Mouse (Mus musculus): ENCODE measurements around the gene Zbtb12. TPM values are rescaled to one million over a fixed set of nuclear protein-coding genes. Genes with fewer than 3 reads are reported as not detected.

Gene Zbtb12
- polyA plus RNA-seq, 1 experiment = 4.6 TPM

GRCm38 (mm10) chr17:34862416-34863081 lies 16.7 kb upstream of the Zbtb12 start, which contains the start of gene Cfb:
Cfb (minus strand) TSS chr17:34862518.
- Histone ChIP-seq H3K4me3 (ENCODE audit: insufficient read depth, low read length) (no peak within 1 kb of the TSS), H3K27ac (ENCODE audit: insufficient read depth, low read depth, low read length) (no peak within 1 kb of the TSS), H3K4me1 (ENCODE audit: control insufficient read depth, insufficient read depth, low read length) (peaks cover 21% of the 10 kb centered on the region)
- TF ChIP-seq POLR2A (IDR thresholded peaks at IDR 0.05; ENCODE audit: borderline replicate concordance, low read depth, low read length) = no peak
- no peak for TF ChIP-seq CTCF (IDR thresholded peaks at IDR 0.05; ENCODE audit: low read depth, low read length)

DNA sequence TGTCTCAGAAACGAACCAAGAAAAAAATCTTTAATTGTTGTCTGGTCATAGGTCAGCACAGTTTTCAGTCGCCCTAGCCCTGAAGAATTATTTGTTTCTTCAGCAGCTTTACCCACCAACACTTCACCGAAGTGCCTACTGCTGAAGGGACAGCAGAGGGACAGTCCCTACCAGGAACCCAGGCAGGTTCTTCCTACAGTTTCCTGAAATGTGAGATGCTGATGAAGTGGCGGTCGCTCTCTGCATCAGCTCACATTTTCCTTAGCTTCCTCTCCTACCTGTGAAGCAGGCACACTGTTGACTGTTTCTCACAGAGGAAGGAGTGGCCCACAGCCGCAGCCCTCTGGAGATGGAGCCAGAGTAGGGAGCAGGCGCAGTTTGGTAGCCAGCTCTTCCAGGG lies 13.3 kb upstream of the Zbtb12 start:
- Histone ChIP-seq H3K4me3 (ENCODE audit: insufficient read depth, low read length) (no peak overlapping the region), H3K27ac (ENCODE audit: insufficient read depth, low read depth, low read length) (no peak overlapping the region), H3K4me1 (ENCODE audit: control insufficient read depth, insufficient read depth, low read length) (peaks cover 10% of the 10 kb centered on the region; the same call in 1 of the 2 replicates)
- TF ChIP-seq CTCF (IDR thresholded peaks at IDR 0.05; ENCODE audit: low read depth, low read length) (no peak), POLR2A (IDR thresholded peaks at IDR 0.05; ENCODE audit: borderline replicate concordance, low read depth, low read length) (no peak)

GRCm38 (mm10) chr17:34874321-34874720 lies 5.0 kb upstream of the Zbtb12 start:
- Histone ChIP-seq H3K4me3 (ENCODE audit: insufficient read depth, low read length) (no peak overlapping the region), H3K27ac (ENCODE audit: insufficient read depth, low read depth, low read length) (no peak overlapping the region)
- TF ChIP-seq CTCF (IDR thresholded peaks at IDR 0.05; ENCODE audit: low read depth, low read length) (no peak), POLR2A (IDR thresholded peaks at IDR 0.05; ENCODE audit: borderline replicate concordance, low read depth, low read length) (no peak)

GRCm38 (mm10) chr17:34881166-34881565 lies 1.9 kb downstream of the Zbtb12 start:
- H3K27ac ChIP-seq (ENCODE audit: insufficient read depth, low read depth, low read length) = no peak overlapping the region
- H3K4me1 ChIP-seq (ENCODE audit: control insufficient read depth, insufficient read depth, low read length) = peaks cover 21% of the 10 kb centered on the region
- TF ChIP-seq POLR2A (IDR thresholded peaks at IDR 0.05; ENCODE audit: borderline replicate concordance, low read depth, low read length) (no peak), CTCF (IDR thresholded peaks at IDR 0.05; ENCODE audit: low read depth, low read length) (no peak)
- H3K4me3 ChIP-seq (ENCODE audit: insufficient read depth, low read length) = no peak overlapping the region

More at GRCm38 (mm10) chr17:34874321-34874720, 5.0 kb upstream of the Zbtb12 start:
- peaks cover 2% of the 10 kb centered on the region; the same call in 1 of the 2 replicates for H3K4me1 ChIP-seq (ENCODE audit: control insufficient read depth, insufficient read depth, low read length)

DNA sequence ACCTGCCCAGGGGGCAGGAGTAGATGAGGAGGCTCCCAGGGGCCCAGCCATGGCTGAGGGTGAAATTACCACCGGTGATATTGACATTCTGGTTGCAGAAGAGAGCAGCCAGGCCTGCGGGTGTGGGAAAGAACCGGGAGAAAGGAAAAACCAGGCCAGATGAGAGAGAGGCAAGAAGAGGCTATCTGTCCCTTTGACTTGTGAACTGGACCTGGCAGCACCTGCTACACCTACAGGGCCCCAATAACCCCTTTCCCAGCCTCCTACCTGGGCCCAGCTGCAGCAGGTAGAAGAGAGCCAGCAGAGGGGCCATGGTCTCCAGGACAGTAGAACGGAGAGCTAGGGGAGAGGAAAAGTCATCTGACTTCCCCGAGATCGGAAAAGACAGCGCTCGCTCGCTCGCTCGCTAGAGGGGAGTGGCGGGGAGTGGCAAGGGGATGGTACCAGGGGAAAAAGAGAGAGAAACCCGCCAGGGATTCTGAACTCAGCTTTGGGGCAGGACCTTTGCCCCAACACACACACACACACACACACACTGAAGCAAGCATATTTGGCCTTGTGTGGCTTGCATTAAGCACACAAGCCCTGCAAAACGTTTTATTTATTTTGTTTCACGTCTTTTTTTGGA lies 2.5 kb downstream of the Zbtb12 start, which contains the start of gene Gm20547:
Gm20547 (minus strand) TSS at position 360 of the 628 bp plus-strand sequence.
- H3K27ac ChIP-seq (ENCODE audit: insufficient read depth, low read depth, low read length) = peak within 1 kb of the TSS; percentile 22
- TF ChIP-seq CTCF (IDR thresholded peaks at IDR 0.05; ENCODE audit: low read depth, low read length) (no peak), POLR2A (IDR thresholded peaks at IDR 0.05; ENCODE audit: borderline replicate concordance, low read depth, low read length) (no peak)
- H3K4me3 ChIP-seq (ENCODE audit: insufficient read depth, low read length) = no peak within 1 kb of the TSS
- H3K4me1 ChIP-seq (ENCODE audit: control insufficient read depth, insufficient read depth, low read length) = peaks cover 21% of the 10 kb centered on the region

DNA sequence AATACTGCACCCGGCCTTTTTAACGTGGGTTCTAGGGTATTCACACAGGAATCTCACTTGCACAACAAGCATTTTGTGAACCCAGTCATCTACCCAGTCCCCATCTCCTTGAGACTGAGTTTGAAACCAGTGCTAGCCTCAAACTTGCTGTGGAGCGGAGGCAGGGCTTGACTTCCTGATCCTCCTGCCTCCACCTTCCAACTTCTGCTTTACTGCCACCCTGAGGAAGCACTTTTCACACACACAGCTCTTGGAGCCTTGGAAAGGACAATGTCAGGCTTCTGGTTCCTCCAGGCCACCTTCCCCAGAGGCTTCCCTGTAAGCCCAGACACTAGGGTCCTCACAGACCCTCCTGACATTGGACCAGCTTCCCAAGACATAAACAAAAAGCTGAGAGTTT lies 4.0 kb downstream of the Zbtb12 start:
- H3K4me1 ChIP-seq (ENCODE audit: control insufficient read depth, insufficient read depth, low read length) = peaks cover 28% of the 10 kb centered on the region
- TF ChIP-seq CTCF (IDR thresholded peaks at IDR 0.05; ENCODE audit: low read depth, low read length) = no peak
- no peak for TF ChIP-seq POLR2A (IDR thresholded peaks at IDR 0.05; ENCODE audit: borderline replicate concordance, low read depth, low read length)
- peak overlapping the region; percentile 26; the same call in 1 of the 2 replicates for H3K27ac ChIP-seq (ENCODE audit: insufficient read depth, low read depth, low read length)
- H3K4me3 ChIP-seq (ENCODE audit: insufficient read depth, low read length) = no peak overlapping the region

DNA sequence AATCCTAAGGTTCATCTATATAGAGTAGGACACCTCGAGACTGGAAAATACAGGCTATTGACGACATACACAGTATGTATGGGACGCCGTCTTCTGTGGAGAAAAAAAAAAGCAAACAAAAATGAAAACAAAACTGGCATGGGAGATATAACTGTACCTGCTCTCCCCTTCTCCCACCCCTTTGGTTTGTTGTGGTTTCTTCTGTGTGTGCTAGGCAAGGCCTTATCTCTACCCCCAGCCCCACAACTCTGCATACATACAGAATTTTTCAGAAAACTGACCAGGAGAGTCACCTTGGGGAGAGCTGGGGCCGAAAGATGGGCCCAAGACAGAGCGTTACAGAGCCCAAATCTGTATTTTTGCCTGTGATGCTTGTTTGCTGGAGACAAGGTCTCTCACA lies 5.4 kb downstream of the Zbtb12 start:
- Histone ChIP-seq H3K4me1 (ENCODE audit: control insufficient read depth, insufficient read depth, low read length) (peaks cover 22% of the 10 kb centered on the region), H3K27ac (ENCODE audit: insufficient read depth, low read depth, low read length) (no peak overlapping the region), H3K4me3 (ENCODE audit: insufficient read depth, low read length) (no peak overlapping the region)
- TF ChIP-seq CTCF (IDR thresholded peaks at IDR 0.05; ENCODE audit: low read depth, low read length) = no peak
- TF ChIP-seq POLR2A (IDR thresholded peaks at IDR 0.05; ENCODE audit: borderline replicate concordance, low read depth, low read length) = no peak

DNA sequence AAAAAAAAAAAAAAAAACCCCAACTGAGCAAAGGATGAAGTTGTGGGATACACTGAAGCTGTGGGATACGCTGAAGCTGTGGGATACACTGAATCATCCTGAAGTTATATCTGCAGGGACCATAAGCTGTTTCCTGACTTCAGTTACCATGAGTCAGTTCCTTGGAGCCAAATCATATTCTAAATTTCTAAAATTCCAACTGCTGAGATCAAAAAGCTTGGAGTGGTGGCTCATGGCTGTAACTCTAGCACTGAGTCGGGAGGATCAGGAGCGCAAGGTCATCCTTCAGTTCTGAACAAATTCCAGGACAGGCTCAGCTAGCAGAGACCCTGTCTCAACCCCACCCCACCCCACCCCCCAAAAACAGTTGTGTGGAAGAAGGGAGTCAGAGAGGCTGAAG lies 6.3 kb downstream of the Zbtb12 start:
- peaks cover 19% of the 10 kb centered on the region for H3K4me1 ChIP-seq (ENCODE audit: control insufficient read depth, insufficient read depth, low read length)
- no peak overlapping the region for H3K4me3 ChIP-seq (ENCODE audit: insufficient read depth, low read length)
- H3K27ac ChIP-seq (ENCODE audit: insufficient read depth, low read depth, low read length) = no peak overlapping the region
- TF ChIP-seq POLR2A (IDR thresholded peaks at IDR 0.05; ENCODE audit: borderline replicate concordance, low read depth, low read length) (no peak), CTCF (IDR thresholded peaks at IDR 0.05; ENCODE audit: low read depth, low read length) (no peak)

- TF ChIP-seq POLR2A (IDR thresholded peaks at IDR 0.05; ENCODE audit: borderline replicate concordance, low read depth, low read length) (no peak), CTCF (IDR thresholded peaks at IDR 0.05; ENCODE audit: low read depth, low read length) (no peak)
- no peak overlapping the region for H3K27ac ChIP-seq (ENCODE audit: insufficient read depth, low read depth, low read length)
- H3K4me1 ChIP-seq (ENCODE audit: control insufficient read depth, insufficient read depth, low read length) = peaks cover 16% of the 10 kb centered on the region
- no peak overlapping the region for H3K4me3 ChIP-seq (ENCODE audit: insufficient read depth, low read length)
Measured at GRCm38 (mm10) chr17:34887942-34888341, 8.7 kb downstream of the Zbtb12 start.

Data from bone marrow macrophage, adult 2 months (primary cell).